Mouse (Mus musculus): ENCODE data around the gene Hnrnph3.

The Hnrnph3 gene

DNA sequence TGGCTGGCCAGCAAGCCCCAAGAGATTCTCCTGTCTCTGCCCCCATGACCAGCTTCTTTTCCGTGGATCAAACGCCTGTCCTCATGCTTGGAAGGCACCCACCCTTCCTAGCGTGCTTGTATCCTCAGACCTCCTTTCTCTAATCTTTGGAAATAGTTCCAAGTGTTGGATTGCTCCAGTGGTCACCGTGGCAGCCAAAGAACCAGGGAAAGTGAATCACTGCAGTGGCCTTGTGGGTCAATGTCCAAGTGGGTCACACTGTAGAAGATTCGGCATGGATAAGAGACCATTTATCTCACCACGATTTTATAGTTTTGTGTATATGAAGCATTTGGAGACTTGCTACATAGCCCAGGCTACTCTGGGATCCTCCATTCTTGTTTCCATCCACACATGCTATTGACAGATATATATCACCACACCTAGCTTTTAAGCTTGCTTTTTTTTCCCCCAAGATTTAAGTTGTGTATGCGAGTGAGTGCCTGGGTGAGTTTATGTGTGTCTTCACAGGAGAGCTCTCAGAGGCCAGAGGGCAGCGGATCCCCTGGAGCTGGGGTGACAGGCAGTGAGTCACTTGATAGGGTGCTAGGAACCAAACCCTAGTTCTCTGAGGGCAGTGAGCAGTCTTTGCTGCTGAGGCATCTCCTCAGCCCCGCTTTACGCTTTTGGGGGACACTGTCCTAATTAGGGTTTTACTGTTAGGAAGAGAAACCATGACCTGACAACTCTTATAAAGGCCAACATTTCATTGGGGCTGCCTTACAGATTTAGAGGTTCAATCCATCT, 3.6 kb upstream of the Hnrnph3 start:
- DNase-seq = no peak

DNA sequence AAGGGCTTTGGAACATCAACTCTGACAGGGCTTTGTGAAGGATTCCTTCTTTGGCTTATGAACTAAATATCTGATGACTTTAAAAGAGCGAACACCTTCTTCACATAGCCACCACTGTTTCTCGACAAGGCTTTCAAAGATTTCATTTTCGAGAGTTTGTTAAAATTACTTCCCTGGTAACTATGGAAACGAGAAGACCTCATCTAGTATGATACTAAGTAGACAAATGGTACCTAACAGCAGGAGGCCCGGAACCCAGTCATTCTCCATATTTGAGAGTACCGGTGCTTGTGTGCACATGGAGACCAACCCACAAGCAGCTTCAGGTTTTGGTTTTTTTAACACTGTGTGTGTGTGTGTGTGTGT, 2.8 kb upstream of the Hnrnph3 start:
- no peak for DNase-seq

DNA sequence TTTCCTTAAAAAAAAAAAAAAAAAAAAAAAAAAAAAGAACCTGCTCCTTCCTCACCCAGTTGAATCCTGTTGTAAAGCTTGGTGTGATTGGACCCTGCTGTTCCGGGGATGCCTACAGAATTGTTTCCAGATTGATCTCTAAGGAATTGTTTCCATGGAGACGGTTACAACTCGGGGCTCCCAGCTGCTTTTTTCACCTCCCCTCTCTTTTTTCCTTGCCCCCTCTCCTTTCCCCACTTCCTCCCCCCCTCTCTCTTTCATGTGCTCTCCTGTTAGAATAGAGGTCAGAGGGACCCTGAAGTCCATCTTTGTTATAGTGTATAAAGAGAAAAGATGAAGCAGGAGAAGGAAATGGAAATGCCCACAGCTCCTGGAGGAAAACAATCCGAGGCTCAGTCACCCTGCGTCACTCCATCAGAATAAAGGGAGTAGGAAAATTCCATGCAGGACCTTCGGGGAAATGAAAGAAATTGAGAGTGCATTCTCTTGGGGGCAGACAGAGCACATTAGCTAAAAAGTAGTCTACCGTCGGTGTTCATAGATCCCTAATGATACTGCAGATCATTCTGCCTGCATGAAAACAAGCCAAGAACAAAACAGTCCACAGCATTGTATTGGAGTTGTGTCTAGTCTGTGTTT, 2.3 kb upstream of the Hnrnph3 start:
- DNase-seq = peak; percentile 64

DNA sequence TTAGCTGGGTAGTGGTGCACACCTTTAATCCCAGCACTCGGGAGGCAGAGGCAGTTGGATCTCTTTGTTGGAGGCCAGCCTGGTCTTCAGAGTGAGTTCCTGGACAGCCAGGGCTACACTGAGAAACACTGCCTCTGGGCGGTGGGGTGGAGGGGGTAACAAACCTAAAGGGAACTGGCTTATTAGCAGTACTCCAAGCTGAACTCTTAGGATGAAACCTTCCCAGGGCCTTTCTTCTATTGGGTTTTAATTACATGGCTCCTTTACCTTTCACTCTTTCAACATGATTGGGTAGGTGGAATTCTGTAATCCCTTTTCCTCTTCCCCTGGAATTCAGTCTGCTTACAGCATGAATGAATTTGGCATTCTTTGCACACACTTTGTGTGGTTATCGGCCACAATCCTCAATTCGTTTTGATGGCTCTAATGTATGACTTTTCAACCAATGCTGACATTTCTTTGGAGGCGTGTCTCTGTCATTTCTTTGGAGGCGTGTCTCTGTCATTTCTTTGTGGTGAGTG, 1.5 kb upstream of the Hnrnph3 start:
- peak; percentile 30 for DNase-seq

DNA sequence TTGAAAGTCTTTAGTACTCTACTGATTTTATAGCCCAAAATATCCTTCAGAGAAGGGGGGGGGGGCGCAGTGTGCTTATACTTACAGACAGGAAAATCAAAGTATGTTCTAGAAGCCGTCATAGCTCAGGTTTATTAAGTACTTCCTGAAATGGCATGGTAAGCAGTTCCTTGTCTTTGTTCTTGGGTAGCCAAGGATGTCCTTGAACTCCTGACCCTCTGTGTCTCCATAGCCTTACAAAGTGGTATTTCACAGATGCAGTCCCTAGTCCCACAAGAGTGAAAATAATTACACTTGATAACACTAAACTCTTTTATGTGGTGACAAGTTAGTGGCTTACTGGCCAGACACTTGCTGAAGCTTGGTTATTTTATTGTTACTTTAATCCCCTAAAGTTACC, 999 bp upstream of the Hnrnph3 start:
- DNase-seq = peak; percentile 21

DNA sequence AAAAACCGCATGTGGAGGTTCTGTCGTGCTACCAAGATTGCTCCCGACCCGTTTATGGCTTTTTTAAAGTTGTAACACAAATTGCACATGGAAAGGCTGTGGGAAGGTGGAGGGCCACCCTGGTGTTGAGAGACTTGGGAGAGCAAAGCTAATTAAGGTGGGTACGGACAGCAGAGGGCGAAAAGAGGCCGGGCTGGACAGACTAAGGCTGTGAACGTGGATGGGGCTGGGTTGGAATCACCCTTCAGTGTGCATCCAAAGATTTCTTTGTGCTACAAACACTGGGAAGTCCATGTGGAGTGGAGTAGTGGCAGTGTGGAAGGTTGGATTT, 528 bp upstream of the Hnrnph3 start:
- DNase-seq = peak; percentile 83

DNA sequence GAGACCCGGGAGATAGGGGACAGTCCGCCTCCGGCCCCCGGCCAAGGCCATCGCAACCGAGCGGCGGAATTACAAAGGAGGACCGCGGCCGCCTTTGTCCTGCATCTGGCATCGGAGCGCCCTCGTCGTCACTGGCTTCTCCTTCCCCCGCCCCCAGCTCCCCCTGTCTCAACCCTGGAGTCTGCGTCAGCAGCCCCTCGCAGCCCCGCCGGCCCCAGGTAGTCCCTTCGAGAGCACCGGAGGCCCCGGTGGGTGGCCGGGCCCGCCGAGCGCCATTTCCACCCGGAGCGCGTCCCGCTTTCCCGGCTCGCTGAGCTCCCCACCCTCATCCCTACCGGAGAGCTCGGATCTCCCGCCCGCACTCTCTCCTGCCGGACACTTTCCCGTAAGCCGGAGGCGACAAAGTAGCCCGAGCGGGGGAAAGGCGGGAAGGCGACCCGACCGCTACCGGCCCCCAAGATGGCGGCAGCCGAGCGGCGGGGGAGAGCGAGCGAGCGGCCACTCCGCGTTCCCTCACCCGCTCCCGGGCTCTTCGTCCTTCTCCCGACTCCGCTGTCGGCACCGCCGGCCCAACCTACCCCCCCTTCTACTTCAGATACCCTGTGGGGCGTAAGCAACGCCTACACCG, 782 bp downstream of the Hnrnph3 start:
- peak; percentile 80 for DNase-seq

DNA sequence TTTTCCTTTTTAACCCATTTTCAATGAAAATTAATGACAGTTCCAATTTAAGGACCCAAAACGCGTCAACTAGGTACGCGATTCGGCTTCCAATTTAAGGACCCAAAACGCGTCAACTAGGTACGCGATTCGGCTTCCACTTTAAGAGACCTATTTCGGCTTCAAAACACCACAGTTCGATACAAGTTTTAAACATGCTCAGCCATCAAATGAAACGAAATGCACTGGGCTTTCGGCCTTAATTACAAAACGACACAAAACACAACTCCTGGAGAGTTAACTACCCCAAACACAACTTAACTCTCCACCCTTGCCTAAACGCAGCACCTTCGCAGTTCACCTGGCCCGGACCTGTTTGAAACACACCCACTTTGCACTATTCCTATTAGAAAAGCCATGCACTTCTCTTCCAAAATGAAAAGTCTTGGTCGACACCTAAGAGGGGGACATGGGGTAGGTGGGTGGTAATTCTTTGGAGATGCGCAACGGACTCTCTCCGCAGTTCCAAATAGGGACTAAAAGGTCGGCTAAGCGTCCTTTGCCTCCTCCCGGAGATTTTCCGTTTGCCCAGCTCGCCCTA, 1.4 kb downstream of the Hnrnph3 start:
- no peak for DNase-seq

DNA sequence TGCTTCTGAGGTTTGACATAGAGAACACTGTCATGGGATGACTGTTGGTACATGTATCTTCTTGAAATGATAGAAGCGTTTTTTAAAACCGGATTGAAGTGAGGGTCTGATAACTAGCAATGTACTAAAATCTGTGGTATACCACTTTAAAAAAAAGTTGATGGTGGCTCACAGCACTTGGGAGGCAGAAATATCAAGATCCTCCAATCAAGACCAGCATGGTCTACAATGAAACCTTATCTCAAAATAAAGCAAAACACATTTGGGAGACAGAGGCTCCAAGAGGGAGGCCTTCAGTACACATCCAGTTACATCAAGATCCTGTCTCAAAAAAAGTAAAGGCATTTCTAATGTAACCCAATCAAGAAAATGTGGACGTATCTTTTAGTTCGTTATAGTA, 2.3 kb downstream of the Hnrnph3 start:
- no peak for DNase-seq

DNA sequence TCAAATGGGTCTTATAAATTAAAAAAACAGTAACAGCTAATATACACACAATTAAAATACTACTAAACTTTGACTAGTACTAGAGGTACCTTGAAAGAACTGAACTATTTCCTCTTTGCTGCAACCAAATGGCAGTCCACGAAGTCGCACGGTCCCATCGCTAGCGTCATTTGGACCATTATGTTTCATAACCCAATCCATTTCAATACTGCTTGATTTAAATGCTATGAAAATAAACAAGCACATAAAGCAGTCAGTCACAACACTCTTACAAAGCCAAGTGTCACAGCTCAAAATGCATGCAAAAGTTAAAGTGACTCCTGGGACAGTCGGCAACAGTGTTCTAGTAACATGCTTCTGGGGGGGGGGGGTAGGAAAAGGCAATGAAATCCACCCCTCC, 4.7 kb downstream of the Hnrnph3 start:
- no peak for DNase-seq

DNA sequence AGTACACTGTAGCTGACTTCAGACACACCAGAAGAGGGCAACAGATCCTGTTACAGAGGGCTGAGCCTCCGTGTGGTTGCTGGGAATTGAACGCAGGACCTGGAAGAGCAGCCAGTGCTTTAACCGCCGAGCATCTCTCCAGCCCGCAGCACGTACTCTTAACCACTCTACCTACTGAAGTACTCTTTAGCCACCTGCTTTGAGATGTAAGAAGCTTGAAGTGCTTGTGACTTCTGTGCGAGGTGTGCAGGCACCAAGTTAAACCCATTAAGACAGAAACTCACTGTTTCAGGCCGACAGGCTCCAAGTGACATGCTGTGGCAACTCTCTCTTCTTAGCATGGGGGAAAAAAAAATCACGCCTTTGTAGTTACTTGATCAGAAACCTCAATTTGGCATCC, 9.8 kb downstream of the Hnrnph3 start:
- no peak for DNase-seq

DNA sequence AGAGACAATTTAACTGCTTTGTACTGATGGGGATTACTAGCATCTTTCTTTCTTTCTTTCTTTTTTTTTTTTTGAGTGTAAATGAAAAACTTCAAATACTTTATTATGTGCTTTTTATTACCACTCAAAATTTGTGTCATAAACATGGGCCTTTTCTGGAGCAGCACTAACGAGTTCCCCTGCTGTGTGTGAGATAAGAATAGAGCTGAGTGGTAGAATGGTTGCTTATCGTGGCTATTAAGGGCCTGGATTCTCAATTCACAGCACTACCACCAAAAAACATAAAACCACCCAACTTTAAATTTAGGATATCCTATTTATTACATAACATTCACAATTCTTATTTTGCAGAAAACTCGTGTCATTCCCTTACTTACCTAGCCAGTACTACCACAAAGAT, 10.5 kb downstream of the Hnrnph3 start:
- no peak for DNase-seq

DNA sequence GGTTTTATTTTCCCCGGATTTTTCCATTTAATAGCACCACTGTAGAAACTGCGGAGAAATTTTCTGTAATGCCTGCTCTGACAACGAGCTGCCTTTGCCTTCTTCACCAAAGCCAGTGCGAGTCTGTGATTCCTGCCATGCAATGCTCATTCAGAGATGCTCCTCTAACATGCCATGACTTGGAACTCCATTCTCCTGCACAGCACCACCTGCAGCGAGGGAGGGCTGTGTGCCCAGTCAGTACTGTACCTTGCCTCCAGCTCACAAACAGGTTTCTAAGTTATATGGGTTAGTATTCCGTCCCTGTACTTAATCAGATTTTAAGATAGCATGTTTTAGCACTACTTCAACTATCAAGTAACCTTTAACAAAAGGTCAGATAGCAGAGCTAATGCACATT, 12.5 kb downstream of the Hnrnph3 start:
- no peak for DNase-seq

DNA sequence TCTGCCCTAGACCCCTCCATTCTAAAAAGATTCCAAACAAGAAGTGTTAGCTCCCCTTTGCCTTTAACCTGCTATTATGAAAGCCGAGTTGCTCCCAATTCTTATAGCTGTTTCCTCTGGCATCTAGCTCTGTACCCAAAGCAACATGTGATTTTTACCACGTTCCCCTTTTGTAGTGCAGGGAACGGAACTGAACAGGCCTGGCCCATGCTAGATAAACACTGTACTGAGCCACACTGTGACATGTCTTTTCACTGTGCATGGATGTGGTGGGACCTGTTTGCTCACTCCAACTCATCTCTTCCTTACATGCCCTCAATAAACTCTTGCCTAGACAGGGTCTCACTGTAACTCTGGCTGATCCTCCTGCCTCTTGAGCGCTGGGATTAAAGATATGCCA, 13.7 kb downstream of the Hnrnph3 start:
- DNase-seq = no peak

DNA sequence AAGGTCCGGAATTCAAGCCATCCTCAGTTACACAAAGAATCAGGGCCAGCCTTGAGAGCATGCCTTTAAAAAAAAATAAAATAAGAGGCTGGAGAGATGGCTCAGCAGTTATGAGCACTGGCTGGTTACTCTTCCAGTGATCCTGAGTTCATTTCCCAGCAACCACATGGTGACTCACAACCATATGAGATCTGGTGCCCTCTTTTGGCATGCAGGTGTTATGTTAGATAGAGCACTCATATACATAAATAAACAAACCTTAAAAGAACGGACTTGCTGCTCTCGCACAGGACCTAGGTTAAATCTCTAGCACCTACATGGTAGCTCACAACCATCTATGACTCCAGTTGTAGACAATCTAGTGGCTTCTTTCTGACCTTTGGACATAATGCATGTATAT, 15.8 kb downstream of the Hnrnph3 start:
- DNase-seq = no peak

DNA sequence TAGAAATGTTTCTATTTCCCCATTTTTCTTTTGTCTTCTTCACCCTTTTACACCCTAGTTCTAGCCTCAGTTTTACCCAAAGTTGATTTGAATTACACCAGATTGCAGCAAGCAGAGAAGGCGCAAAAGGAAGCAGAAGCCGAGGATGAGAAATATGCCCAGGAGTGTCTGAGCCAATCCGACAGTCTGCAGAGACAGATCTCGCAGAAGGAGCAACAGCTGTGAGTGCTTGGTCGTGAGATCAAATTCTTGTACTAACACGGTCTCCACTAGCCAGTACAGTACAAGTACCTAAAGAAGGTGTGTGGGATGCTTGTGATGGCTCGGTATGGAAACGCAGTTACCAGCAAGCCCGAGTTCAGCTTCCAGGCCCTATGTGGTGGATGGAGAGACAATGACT, 19.5 kb downstream of the Hnrnph3 start:
- no peak for DNase-seq

DNA sequence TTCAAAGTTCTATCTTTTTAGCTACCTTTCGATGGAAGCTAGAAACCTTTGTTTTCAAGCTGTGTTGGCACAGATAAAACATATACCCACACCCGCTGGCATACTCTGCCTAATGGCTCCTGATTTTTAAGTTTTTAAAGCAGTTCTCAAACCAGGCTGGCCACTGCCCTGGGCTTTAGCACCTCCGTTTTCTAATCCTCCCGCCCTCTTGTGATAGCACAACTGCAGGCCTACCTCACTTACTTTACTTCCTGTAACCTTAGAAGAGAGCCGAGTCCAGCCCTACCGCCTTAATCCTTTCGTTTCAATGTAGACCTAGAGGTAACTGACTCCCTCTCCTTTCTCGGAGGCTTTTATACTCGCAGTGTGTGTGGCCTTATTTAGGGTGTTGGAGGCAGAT, 20.8 kb downstream of the Hnrnph3 start:
- no peak for DNase-seq

DNA sequence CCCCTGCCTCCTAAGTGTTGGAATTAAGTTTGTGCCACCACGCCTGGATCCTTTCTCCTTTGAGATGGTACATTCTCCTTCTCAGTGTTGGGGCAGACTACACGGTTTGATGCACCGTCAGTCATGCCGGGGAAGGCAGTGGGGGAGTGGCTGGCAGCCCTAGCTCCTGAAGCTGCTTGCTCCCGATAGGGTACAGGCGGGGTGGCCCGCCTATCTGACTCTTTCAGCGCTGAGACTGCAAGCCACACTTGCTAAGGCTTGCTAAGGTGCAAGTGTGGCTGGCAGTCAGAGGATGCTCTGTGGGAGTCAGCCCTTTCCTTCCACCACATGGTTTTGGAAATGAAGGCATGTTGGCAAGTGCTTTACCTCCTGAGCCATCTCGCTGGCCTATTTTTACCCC, 23.4 kb downstream of the Hnrnph3 start:
- no peak for DNase-seq

DNA sequence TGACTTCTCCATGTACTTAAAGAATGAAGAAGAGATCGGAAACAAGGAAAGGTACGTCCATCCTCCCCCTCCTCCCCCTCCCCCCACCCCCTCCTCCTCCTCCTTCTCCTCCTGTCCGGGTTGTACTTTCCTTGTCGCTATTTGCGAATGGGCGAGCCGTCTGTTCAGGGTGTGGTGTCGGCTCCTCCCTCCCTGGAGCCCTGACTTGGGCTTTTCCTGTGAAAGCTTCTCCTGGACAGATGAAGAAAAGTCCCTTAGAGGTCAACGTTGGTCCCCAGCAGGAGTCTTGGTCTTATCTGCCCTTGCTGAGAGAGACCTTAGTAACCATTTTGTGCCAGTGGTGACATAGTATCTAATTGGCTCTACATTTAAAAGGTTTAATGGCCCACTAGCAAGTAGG, 30.0 kb downstream of the Hnrnph3 start:
- DNase-seq = no peak

DNA sequence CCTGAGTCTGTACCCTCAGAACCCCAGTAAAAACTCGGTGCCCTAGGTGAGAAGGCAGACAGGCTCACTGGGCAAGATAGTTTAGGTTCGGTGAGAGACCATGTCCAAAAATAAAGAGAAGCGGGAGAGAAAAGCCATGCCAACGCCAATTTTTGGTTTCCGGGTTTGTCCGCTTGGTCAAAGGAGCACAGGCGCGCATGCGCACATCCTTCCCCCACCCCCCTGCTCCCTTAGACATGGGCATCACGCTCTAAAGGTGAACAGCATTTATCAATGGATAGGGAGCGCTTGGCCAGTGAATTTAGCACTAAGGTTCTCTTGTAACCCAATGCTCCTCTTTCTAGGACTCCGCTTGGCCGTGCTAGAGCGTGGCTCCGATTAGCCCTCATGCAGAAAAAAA, 33.4 kb downstream of the Hnrnph3 start:
- no peak for DNase-seq

DNA sequence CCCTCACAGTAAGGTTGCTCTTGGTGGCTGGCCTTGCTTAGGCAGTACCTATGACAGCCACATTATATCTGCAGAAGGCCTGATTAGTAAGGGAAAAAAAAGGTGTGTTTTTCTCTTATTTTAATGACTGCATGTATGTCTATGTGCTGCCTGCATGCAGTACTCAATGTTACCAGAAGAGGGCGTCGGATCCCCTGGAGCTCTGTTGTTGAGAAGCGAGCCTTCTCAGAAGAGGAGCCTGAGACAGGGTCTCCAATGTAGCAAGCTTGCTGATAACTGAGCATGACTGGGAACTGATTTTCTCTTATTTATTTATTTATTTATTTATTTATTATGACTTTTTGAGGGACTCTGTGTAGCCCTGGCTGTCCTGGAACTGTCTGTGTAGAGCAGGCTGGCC, 36.7 kb downstream of the Hnrnph3 start:
- DNase-seq = peak; percentile 62

DNA sequence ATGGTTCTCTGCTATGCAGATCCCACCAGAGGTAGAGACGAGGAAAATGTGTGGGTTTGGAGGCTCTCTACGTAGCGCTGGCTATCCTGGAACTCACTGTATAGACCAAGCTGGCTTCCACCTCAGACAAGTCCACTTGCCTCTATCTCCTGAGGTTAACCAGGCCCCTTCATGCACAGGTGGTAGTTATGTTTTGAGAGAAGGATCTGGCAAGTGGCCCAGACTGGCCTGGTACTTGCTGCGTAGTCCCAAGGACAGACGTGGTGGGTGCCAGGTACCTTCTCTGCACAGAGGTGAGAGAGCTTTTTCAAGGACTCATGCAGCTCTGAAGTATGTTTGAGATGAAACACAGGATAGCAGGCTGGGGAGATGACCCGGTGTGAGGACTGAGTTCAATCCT, 39.5 kb downstream of the Hnrnph3 start:
- no peak for DNase-seq

DNA sequence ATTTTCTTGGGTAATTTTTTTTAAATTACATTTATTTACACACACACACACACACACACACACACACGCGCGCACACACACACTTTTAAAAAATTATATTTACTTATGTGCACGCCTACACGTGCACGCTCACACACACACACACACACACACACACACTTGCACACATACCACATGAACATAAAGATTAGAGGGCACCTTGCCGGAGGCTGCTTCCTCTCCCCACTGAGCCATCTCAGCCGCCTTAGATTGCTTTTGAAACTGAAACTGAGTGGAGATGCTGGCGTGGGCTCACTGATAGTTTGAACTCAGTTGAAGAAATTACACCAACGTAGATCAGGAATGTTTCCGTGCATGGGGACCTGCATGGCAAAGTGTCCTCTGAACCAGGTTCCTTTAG, 39.9 kb downstream of the Hnrnph3 start:
- DNase-seq = no peak

All from retina, postnatal 1 day (tissue).